Mouse (Mus musculus): ENCODE data around the gene Susd6. TPM values are rescaled to one million over a fixed set of nuclear protein-coding genes. Genes with fewer than 3 reads are reported as not detected.

Susd6 gene
- total and polyA plus RNA-seq, 3 experiments: 7.8 to 11.0 (median 8.7) TPM

- TF ChIP-seq E2F4 (IDR thresholded peaks at IDR 0.05; ENCODE audit: insufficient replicate concordance, low read depth, low read length): no peak
- no peak for TF ChIP-seq PAX5 (IDR thresholded peaks at IDR 0.05; ENCODE audit: low read length)
- no peak for TF ChIP-seq SMC3 (IDR thresholded peaks at IDR 0.05; ENCODE audit: low read depth, low read length)
- TF ChIP-seq SIN3A (IDR thresholded peaks at IDR 0.05; ENCODE audit: low read length): no peak
- TF ChIP-seq RCOR1 (conservative IDR thresholded peaks at IDR 0.05; ENCODE audit: low read depth, low read length): no peak
- TF ChIP-seq ZKSCAN1 (IDR thresholded peaks at IDR 0.05; ENCODE audit: borderline replicate concordance, low read depth, low read length): no peak
- no peak for TF ChIP-seq IRF4 (IDR thresholded peaks at IDR 0.05; ENCODE audit: low read depth, low read length)
- no peak for TF ChIP-seq ETS1 (conservative IDR thresholded peaks at IDR 0.05; ENCODE audit: low read depth, low read length)
- no peak for TF ChIP-seq ZMIZ1 (IDR thresholded peaks at IDR 0.05; ENCODE audit: low read depth, low read length)
- no peak for TF ChIP-seq EP300 (IDR thresholded peaks at IDR 0.05; ENCODE audit: low read length)
- TF ChIP-seq CHD2 (IDR thresholded peaks at IDR 0.05; ENCODE audit: low read length): no peak
- H3K4me3 ChIP-seq (replicated peaks in 1 of 3; ENCODE audit: low read depth in 2 of 3, low read length in 2 of 3, poor library complexity in 1 of 3): no peak overlapping the region
- in situ Hi-C loops (cut with MboI; ENCODE audit: low pct_ligation_motif_present, low pct_unique_long_range_greater_than_20kb, low sequenced_read_pairs) (no loop called here), dilution Hi-C loops (cut with MboI; ENCODE audit: extremely low pct_ligation_motif_present, extremely low pct_unique_long_range_greater_than_20kb, low sequenced_read_pairs) (no loop called here)
- H3K9ac ChIP-seq (ENCODE audit: insufficient read depth, low read depth): no peak overlapping the region
- H3K4me1 ChIP-seq (ENCODE audit: control insufficient read depth in 1 of 2, insufficient read depth in 2 of 2): no peaks in the 10 kb centered on the region; a peak in 1 of 4 replicates
- H3K36me3 ChIP-seq (replicated peaks in 1 of 2; ENCODE audit: control insufficient read depth in 1 of 2, insufficient read depth in 1 of 2, low read length in 1 of 2): peaks cover 0 to 25% of the 10 kb centered on the region in 2 experiments
- H3K27ac ChIP-seq (ENCODE audit: insufficient read depth, low read depth): no peak overlapping the region
- no peaks in the 10 kb centered on the region for H3K9me3 ChIP-seq (replicated peaks; ENCODE audit: low read length)
- no peak overlapping the region for H3K4me2 ChIP-seq (ENCODE audit: insufficient read depth, low read depth, poor library complexity, severe bottlenecking)
- peaks cover 2% of the 10 kb centered on the region; the same call in 1 of the 2 replicates for H3K79me2 ChIP-seq (replicated peaks; ENCODE audit: control insufficient read depth, extremely low read depth, insufficient read depth, poor library complexity, severe bottlenecking)
- H3K27me3 ChIP-seq (replicated peaks): no peaks in the 10 kb centered on the region
- DNase-seq (ENCODE audit: extremely low read depth): no peak
Measured at GRCm38 (mm10) chr12:80824202-80824601, 33.9 kb downstream of the Susd6 start.

GRCm38 (mm10) chr12:80826423-80826822, 36.1 kb downstream of the Susd6 start:
- no peaks in the 10 kb centered on the region for H3K9me3 ChIP-seq (replicated peaks; ENCODE audit: low read length)
- no peak overlapping the region for H3K4me2 ChIP-seq (ENCODE audit: insufficient read depth, low read depth, poor library complexity, severe bottlenecking)
- in situ Hi-C loops (cut with MboI; ENCODE audit: low pct_ligation_motif_present, low pct_unique_long_range_greater_than_20kb, low sequenced_read_pairs) (no loop called here), dilution Hi-C loops (cut with MboI; ENCODE audit: extremely low pct_ligation_motif_present, extremely low pct_unique_long_range_greater_than_20kb, low sequenced_read_pairs) (no loop called here)
- no peak for DNase-seq (ENCODE audit: extremely low read depth)
- H3K79me2 ChIP-seq (replicated peaks; ENCODE audit: control insufficient read depth, extremely low read depth, insufficient read depth, poor library complexity, severe bottlenecking): peaks cover 2% of the 10 kb centered on the region; the same call in 1 of the 2 replicates
- no peak overlapping the region for H3K9ac ChIP-seq (ENCODE audit: insufficient read depth, low read depth)
- H3K4me1 ChIP-seq (ENCODE audit: control insufficient read depth in 1 of 2, insufficient read depth in 2 of 2): no peaks in the 10 kb centered on the region
- H3K36me3 ChIP-seq (replicated peaks in 1 of 2; ENCODE audit: control insufficient read depth in 1 of 2, insufficient read depth in 1 of 2, low read length in 1 of 2): peaks cover 5 to 38% of the 10 kb centered on the region in 2 experiments
- H3K27ac ChIP-seq (ENCODE audit: insufficient read depth, low read depth): no peak overlapping the region
- no peak overlapping the region for H3K4me3 ChIP-seq (replicated peaks in 1 of 3; ENCODE audit: low read depth in 2 of 3, low read length in 2 of 3, poor library complexity in 1 of 3)
- TF ChIP-seq JUND (conservative IDR thresholded peaks at IDR 0.05; ENCODE audit: low read depth, low read length) (no peak), NELFE (IDR thresholded peaks at IDR 0.05; ENCODE audit: low read depth, low read length) (no peak), RAD21 (IDR thresholded peaks at IDR 0.05; ENCODE audit: low read depth, low read length) (no peak)
- H3K27me3 ChIP-seq (replicated peaks): no peaks in the 10 kb centered on the region

GRCm38 (mm10) chr12:80827464-80828015, 37.2 kb downstream of the Susd6 start:
- Histone ChIP-seq H3K9ac (ENCODE audit: insufficient read depth, low read depth) (no peak overlapping the region), H3K79me2 (replicated peaks; ENCODE audit: control insufficient read depth, extremely low read depth, insufficient read depth, poor library complexity, severe bottlenecking) (0 out of 2 replicates have a peak, but pooled peaks cover 2% of the 10 kb centered on the region), H3K27me3 (replicated peaks) (no peaks in the 10 kb centered on the region), H3K4me1 (ENCODE audit: control insufficient read depth in 1 of 2, insufficient read depth in 2 of 2) (no peaks in the 10 kb centered on the region), H3K4me3 (replicated peaks in 1 of 3; ENCODE audit: low read depth in 2 of 3, low read length in 2 of 3, poor library complexity in 1 of 3) (no peak overlapping the region), H3K27ac (ENCODE audit: insufficient read depth, low read depth) (no peak overlapping the region), H3K36me3 (replicated peaks in 1 of 2; ENCODE audit: control insufficient read depth in 1 of 2, insufficient read depth in 1 of 2, low read length in 1 of 2) (peaks cover 5 to 43% of the 10 kb centered on the region in 2 experiments), H3K9me3 (replicated peaks; ENCODE audit: low read length) (no peaks in the 10 kb centered on the region), H3K4me2 (ENCODE audit: insufficient read depth, low read depth, poor library complexity, severe bottlenecking) (no peak overlapping the region)
- TF ChIP-seq ZKSCAN1 (IDR thresholded peaks at IDR 0.05; ENCODE audit: borderline replicate concordance, low read depth, low read length) (no peak), HCFC1 (IDR thresholded peaks at IDR 0.05; ENCODE audit: low read depth, low read length) (no peak), NELFE (IDR thresholded peaks at IDR 0.05; ENCODE audit: low read depth, low read length) (no peak), PAX5 (IDR thresholded peaks at IDR 0.05; ENCODE audit: low read length) (no peak), IRF4 (IDR thresholded peaks at IDR 0.05; ENCODE audit: low read depth, low read length) (no peak), TBP (conservative IDR thresholded peaks at IDR 0.05; ENCODE audit: low read depth, low read length) (no peak), UBTF (IDR thresholded peaks at IDR 0.05; ENCODE audit: low read depth, low read length) (no peak), USF2 (conservative IDR thresholded peaks at IDR 0.05; ENCODE audit: low read depth, low read length) (no peak), MXI1 (IDR thresholded peaks at IDR 0.05; ENCODE audit: low read depth, low read length) (no peak), BHLHE40 (IDR thresholded peaks at IDR 0.05; ENCODE audit: low read depth, low read length) (no peak), JUND (conservative IDR thresholded peaks at IDR 0.05; ENCODE audit: low read depth, low read length) (no peak), CHD2 (IDR thresholded peaks at IDR 0.05; ENCODE audit: low read length) (no peak), E2F4 (IDR thresholded peaks at IDR 0.05; ENCODE audit: insufficient replicate concordance, low read depth, low read length) (no peak), ZMIZ1 (IDR thresholded peaks at IDR 0.05; ENCODE audit: low read depth, low read length) (no peak), ETS1 (conservative IDR thresholded peaks at IDR 0.05; ENCODE audit: low read depth, low read length) (no peak), GABPA (IDR thresholded peaks at IDR 0.05; ENCODE audit: insufficient replicate concordance, low read depth, low read length) (no peak)
- in situ Hi-C loops (cut with MboI; ENCODE audit: low pct_ligation_motif_present, low pct_unique_long_range_greater_than_20kb, low sequenced_read_pairs): no loop called here
- no peak for DNase-seq (ENCODE audit: extremely low read depth)
- dilution Hi-C loops (cut with MboI; ENCODE audit: extremely low pct_ligation_motif_present, extremely low pct_unique_long_range_greater_than_20kb, low sequenced_read_pairs): no loop called here

Data from CH12.LX (cell line).